Mouse (Mus musculus) embryo, embryonic 11.5 days (tissue): Measurements from ENCODE around the gene Glis2.
"Not testable (repeated sequence)": the region's sequence is repeated elsewhere in the genome, so short reads cannot be mapped to it uniquely, and the experiment has no call there.

Source experiments
- DNase-seq: peaks from one replicate; pipeline ENCODE4 v3.0.0-alpha.2; 2012; ENCODE audit warnings: low read depth, low spot score

Gene Glis2

DNA sequence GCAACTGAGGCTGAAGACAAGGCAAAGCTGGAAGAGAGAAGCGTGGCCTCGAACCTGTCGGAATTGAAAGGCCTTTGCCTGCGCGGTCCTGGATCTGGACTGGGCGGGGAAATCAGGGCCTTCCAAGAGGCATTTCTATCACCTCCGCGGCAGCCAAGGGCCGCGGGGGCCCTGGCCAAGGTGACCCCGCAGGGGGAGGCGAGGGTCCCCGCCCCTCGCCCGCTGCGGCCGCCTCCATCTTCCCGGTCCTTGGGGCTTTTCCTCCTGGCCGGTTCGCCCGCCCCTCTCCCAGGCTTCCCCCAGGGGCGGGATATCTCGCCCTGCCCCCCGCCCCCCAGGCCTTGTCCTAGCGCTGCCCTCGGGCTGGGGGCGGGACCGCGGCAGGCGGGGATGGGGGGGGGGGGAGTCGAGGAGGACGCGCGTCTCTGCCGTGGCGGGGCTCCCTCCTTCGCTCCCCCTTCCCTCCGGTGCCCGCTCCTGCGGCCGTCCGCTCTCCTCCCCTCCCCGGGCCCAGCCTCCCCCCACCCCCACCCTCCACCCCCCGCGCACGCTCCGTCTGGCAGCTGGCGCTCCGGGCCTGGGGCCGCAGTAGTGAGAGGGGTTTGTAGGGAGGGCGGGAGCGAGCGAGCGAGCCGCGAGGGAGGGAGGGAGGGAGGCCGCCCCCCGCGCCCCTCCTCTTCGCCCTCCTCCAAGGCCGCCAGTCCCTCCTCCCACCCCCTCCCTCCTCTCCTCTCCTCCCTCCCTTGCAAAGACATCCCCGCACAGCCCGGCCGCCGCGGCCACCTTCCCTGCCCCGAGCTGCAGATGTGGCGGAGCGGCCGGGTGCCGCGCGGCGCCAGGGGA, at the start of gene Glis2:
Glis2 (plus strand) TSS at position 743 of the 843 bp plus-strand sequence.
- DNase-seq: peak; percentile 83

DNA sequence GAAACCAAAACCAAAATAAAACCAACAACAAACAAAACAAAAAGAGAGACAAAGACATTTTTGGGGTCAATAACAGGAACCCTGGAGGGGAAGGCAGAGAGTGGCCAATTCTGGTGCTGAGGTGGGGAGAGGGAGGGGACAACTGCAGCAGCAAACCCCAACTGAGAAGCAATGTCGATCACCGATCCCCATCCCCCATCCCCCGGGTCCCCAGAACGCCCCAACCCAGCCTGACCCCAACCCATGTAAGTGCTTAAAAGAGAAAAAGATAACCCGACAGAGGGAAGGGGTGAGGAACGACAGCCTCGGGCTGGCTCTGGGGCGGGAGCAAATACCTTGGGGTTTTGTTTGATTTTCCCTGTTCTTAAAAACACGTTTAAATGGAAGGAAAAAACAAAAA, 49.7 kb upstream of the Glis2 start:
- DNase-seq: no peak

DNA sequence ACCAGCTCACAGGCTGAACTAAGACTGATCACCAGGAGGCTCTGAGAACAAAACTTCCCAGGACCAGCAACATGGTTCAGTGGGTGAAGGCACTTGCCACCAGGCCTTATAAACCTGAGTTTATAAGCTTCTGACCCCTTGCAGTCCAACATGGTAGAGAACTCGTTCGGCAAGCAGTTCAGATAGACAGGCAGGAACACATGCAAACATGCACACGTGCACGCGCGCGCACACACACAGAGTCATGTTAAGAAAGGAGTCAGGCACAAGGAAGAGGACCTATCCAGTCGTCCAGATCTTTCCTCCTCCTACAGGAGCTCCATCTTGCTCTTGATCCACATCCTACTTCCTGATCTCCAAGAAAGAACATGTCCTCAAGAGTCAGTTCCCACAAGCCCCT, 47.7 kb upstream of the Glis2 start:
- DNase-seq: no peak

DNA sequence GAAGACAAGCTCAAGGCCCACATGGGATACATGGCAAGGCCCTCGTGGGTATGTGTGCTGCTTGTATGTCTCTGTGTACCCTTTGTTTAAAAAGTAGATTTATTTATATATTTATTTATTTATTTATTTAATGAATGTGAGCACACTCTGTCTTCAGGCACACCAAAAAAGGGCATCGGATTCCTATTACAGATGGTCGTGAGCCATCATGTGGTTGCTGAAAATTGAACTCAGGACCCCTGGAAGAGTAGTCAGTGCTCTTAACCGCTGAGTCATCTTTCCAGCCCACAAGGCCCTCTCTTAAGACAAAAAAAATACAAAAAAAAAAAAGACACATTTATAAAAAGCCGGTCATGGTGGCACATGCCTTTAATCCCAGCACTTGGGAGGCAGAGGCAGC, 46.9 kb upstream of the Glis2 start:
- DNase-seq: no peak

DNA sequence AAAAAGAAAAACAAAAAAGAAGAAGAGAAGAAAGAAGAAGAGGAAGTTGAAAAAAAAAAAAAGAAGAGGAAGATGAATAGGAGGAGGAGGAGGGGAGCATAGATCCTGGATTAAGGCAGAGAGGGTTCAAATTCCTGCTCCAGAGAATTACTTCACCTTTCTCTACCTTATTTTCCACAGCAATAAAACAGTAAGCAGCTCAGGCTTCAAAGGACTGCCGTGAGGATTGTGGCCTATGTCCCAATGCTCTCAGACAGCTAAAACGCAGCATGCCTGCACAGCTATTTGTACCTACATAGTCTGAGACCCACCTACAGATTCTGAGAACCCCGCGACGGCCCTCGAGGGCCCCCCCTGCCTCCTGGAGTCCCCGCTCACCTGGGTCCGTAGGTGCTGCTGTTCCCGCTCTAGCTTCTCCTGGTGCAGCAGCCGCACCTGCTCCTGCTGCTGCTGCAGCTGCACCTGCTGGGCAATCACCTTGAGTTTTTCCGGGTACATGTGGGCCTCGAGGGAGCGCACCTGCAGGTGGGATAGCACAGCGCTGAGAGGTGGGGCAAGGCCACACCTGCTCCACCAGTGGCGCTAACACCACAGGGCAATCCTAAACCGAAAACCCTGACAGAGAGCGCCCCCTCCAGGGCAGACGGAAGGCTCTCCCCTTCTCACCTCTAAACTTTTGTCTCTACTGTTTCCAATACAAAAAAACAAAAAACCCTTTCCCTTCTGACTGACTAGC, 45.4 kb upstream of the Glis2 start:
- DNase-seq: no peak

DNA sequence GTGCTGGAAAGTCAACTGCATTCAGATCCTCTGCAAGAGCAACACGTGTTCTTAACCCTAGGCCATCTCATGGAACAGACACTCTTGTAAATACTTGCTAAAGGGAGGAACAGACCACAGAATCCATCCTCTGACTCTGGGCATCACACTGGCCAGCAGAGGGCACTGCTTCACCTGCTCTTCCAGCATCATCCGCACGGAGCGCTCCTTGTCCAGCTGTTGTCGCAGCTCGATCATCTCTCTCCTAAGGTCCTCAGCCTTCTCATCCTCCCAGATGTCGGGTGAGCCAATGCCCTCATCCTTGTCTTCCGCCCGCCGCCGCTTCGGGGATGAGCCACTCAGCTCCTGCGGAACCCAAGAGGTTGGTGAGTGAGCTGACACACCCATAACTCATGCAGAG, 43.5 kb upstream of the Glis2 start:
- peak; percentile 62 for DNase-seq

DNA sequence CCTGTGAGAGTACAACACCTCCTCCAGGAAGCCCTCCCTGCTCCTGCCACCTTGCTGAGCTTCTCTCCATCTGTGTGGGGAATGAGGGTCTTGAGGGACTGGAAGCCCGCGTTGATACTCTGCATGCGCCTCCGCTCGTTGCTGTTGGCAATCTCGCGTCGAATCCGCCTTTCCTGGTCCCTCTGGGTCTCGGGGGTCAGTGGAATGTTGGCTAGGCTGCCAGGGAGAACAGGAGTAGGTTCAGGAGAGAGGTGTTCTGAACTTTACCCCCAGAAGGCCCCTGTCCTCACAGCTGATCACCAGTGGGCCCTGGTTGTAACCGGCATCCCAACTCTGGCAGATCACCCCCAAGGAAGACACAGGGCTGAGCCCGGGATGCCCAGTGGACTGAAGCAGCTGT, 42.6 kb upstream of the Glis2 start:
- DNase-seq: no peak

DNA sequence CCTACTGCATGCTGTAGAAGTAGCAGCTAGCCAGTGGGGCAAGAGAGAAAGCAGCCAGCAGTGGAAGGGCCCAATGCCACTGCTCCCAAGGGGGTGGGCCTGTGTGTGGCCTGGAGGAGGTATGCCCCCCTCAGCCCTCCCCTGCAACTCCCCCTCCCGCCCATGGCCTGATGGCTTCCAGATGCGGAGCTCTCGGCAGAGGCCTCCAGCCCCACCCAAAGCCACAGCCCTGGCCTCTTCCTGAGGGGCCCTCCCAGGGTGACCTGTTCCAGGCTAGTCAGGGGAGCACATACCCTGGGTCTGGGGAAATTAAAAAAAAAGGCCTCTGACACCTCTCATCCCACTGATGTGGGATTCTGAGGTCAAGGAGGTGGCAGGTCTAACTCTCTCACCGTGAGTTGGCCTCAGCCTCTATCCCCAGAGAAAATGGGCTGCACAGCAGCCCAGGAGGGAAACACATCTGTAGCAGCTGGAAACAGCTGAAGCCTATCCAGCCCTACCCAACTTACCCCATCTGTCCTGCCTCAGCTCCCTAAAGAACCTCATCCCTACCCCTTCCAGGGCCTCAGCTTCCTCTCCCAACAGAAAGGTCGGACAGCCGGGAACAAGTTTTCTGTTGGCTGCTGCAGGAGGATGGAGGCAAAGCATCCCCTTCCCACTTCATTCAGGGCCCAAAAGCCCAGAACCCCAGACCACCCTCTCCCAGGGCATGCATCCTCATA, 41.5 kb upstream of the Glis2 start:
- peak; percentile 57 for DNase-seq

DNA sequence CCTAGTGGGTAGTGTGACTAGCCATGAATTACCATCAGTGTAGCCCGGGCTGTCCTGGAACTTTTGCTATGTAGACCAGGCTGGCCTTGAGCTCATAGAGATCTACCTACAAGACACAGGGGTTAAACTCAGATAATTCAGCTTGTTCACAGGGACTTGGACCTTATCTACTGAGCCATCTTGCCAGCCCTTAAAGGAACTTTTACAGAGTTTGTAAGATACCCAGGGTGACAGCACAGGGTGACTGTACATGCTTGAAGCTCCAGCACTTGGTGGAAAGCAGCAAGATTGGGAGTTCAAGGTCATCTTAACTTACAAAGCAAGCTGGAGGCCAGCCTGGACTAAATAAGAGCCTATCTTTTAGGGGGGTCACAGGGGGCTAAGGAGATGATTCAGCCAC, 39.0 kb upstream of the Glis2 start:
- no peak for DNase-seq

DNA sequence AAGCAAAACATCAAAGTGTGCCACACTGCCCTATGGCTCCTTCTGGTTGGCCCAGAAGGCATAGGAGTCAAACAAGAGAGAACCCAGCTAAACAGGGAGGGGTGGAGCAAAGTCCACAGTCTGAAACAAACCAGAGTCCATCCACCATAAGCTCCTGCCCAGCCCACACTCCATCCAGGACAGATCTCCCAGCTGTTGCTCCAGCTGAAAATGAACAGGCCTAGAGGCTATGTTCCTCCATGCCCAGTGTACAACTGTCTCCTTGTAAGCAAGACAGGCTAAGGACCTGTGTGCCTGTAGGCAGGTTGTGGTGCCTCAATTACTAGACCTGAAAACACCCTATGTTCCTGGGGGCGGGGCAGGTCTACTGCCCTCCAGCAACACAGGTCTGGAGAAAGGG, 37.4 kb upstream of the Glis2 start:
- DNase-seq: no peak

DNA sequence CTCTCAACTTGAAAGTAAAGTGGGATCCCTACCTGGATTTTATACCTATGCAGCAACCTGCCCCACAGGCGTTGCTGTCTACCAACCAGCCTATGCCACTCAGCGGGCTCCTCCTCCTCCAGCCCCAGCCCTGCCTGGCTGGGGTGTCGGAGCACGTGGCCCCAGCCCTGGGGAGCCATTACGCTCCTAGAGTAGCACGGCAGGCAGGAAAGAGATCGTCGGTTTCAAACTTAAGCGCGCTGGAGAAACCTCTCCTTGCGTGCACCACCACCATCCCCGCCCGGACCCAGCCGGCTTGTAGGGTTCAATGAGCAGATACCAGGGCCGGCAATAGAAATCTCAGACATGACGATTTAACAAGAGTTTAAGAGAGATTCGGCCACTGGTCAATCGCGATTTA, 36.6 kb upstream of the Glis2 start:
- DNase-seq: peak; percentile 44

DNA sequence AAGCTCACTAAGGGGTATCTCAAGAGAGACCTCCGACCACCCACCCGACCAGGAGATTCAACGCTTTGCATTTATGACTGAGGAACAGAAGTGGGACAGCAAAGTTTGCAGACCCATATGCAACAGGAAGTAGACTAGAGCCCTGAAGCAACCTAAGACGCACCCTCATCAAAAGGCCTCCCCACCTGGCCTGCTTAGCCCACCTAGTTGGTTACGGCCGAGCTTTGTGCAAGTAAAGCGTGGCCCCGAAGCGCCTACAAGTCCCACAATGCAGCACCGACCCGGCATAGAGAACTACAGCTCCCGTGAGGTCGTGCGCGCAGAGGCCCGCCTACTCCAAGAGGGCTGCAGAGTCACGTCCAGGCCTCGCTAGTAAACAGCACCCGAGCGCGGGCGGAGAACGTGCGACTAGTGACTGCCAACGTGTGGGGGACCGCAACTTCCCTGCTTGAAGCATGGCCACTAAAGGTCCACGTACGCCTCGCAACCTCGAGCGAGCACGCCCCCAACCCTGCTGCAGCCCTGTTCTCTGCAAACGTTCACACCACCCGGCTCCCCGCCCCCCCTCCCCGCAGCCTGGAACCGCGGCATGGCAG, 36.0 kb upstream of the Glis2 start:
- peak; percentile 86 for DNase-seq

DNA sequence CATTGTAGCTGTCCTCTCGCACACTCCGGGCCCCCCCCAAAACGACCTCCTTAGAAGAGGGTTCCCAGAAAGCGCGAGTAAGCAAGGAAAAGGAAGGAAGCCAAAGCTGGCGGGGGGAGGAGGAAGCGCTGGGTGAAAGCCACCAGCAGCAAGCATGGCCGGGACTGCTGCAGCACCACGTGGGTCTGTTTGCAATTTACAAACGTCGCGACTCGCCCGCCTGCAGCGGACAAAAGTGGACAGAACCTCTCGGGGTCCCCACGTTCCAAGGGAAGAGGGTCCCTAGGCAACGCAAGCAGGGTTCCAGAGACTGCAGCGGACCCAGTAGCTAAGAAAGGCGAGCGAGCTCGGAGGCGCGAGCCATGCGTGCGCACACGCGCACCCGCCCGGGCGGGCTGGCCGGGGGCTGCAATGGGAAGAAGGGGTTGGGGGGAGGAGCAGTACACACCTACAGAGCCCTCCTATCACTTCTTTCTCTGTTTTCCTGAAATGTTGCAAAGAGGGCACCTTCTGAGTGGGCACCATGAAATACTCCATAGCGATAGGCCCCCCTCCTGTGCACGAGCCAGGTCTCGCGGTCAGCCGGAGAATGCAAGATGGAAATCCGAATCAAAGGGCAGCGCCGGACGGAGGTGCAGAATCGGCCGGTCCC, 35.4 kb upstream of the Glis2 start:
- peak; percentile 46 for DNase-seq

DNA sequence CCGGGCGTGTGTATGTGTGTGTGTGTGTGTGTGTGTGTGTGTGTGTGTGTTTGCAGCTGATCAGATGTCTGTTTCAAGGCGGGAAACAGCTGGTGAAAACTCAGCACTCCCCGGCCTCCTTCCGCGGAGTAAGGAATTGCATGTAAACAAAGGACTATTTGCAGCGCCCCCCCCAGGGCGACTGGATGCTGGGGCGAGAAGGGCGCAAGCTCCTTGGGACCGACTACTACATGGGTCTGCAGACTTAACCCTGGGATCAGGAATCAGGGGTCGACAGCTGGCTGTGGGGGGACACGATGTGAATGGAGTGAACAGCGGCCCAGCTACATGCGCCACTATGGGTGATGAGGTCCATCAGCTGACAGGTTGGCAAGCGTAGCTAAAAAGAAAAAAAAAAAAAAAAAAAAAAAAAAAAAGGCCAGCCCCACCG, 34.8 kb upstream of the Glis2 start, which contains the start of gene Tfap4:
Tfap4 (minus strand) TSS at position 140 of the 430 bp plus-strand sequence.
- peak; percentile 78 for DNase-seq

DNA sequence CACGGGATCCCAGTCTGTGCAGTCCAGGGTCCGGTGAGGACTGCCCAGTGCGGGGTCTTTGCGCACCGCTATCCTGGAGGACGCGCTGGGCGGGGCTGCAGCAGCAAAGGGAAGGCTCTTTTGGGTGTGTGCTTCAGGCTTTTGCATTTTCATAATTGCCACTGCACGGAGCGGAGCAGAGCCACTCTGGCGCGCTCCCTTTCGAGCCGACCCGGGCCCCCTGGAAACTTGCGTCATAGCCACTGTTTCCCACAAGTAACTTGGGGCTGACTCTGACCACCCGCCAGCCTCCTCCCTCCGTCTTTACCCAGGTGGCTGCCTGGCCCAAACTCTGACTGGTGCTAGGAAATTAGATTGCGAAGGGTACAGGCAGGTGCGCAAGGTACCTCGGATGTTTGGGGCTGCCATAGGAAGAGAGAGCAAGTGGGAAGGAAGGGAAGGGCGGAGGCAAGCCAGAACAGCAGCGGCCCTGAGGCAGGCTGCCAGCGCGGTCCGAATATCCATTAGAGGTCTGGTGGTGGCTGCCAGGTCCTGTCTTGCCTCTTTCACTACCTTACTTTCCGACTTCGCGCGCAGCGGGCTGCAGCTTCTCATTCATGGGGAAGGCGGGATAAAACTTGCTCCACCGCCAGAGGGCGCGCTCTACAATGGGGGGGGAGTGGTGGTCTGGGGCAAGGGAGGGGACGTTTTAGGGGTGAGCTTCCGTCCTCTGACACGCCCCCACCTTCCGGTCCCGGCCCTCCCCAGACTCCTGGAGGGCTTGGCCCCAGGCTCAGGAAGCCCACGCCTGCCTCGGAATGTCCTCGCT, 34.2 kb upstream of the Glis2 start:
- peak; percentile 50 for DNase-seq

DNA sequence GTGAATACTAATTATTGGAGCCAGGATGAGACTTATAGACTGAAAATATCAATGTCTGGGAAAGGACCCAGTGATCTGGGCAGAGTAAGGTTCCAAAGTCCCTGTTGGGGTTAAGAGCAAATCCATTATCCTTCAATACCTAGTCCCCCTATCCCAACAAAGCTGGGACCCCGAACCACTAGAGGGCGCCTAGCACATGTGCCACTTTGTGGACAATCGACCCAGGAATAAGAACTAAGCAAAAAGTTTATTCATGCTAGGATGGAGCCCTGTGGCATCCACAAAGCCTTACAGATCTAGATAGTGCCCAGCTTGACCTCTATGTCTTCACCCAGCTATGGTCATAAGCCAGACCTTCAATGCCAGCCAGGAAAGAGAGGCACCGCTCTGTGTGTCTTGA, 26.6 kb upstream of the Glis2 start:
- DNase-seq: peak; percentile 81

DNA sequence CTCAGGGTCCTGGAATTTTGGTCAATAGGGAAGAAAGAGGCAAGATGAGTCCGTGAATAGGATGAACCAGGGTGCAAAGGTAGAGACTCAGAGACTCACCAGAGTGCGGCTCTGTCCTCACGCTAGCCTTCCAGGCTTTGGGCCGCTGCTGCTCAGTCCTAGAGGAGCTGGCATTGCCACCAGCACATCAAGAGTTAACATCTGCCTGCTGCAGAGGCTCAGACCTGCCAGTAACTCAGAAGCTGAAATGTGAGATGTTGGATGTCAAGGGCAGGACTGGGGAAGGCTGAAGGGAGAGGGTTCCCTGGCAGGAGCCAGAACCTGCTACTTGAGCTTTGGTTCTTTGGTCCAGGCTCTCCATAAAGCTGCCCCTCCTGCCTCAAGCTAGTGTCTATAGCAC, 23.8 kb upstream of the Glis2 start:
- DNase-seq: no peak

DNA sequence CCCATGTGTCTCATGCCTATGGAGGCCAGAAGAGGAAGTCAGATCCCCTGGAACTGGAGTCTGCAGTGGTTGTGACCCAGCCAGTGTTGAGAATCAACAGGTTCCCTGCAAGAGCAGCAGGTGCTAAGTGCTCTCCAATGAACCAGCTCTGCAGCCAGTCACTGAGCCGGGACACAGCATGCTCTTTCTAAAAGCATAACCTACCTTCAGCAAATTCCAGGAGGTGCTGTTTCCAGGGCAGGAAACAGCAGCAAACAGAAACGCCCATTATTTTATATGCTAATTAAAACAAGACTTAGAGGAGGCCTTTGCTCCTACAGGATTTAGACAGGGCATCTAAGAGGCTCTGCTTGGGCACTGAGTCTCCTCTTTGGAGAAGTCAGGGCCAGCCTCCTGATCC, 18.5 kb upstream of the Glis2 start:
- DNase-seq: no peak

DNA sequence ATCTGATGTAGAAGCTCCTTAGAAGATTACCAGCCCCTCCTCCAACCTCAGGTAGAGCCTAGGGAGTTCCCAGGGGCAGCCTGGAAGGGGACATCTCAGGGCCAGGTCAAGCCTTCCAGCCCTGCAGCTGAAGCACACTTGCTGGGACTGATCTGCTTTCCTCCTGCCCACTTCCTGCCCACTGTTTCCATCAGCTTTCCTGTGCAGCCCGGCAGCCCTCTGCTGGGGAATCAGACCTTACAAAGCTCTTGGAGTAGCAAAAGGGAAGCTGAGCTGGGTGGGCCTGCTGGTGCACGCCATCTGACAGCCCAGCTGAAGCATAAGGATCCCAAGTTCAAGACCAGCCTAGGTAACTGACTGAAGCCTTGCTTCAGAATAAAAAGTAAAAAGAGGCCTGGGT, 17.6 kb upstream of the Glis2 start:
- DNase-seq: no peak

DNA sequence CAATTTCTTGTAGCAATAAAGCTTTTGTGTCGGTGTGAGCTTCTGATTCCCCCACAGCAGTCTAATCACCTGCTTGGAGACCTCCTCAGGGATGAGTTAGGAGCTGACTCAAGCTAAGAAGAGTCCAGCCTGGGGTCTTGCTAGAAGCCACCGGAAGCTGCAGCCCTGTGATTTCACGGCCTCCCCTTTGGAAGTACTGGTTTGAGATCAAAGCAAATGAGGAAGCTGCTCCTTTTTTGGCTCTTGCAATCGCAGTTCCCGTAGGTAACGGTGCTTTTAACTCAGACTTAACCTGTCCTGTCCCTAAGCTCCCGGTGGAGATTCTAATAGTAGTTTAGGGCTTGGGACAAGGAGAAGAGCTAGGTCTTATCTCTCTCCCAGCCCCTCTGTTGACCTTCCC, 15.9 kb upstream of the Glis2 start:
- DNase-seq: no peak

DNA sequence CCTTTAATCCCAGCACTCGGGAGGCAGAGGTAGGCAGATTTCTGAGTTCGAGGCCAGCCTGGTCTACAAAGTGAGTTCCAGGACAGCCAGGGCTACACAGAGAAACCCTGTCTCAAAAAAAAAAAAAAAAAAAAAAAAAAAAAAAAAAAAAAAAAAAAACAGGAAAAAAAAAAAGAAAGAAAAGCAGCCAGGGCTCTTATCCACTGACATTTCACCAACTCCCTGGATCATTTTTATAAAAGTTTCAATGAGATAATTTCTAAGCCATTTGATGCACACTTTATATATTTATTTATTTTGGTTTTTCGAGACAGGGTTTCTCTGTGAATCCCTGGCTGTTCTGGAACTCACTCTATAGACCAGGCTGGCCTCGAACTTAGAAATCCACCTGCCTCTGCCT, 13.3 kb upstream of the Glis2 start:
- DNase-seq: not testable (repeated sequence)
